Mouse (Mus musculus) midbrain, postnatal 0 days (tissue): Measurements from ENCODE around the gene Zfp451. TPM values are rescaled to one million over a fixed set of nuclear protein-coding genes. Genes with fewer than 3 reads are reported as not detected.

ENCODE experiments used
- ATAC-seq: fragments of 200-750 bp; cut with Nextera tagmentation; 2 replicates; pipeline ENCODE4 v1.8.0; 2017; ENCODE audit warnings: moderate number of reproducible peaks, mild to moderate bottlenecking, moderate TSS enrichment, moderate library complexity; ENCODE audit not compliant: low FRiP score
- DNase-seq: peaks from one replicate; pipeline ENCODE4 v3.0.0-alpha.2; 2015; ENCODE audit warnings: low spot score
- H3K27ac ChIP-seq: fragments of 300-500 bp; sonication (generic); 2 replicates; pipeline ENCODE4 v1.5.1; 2014; ENCODE audit warnings: low read depth, mild to moderate bottlenecking, low read length, mixed read lengths
- H3K27me3 ChIP-seq: fragments of 300-500 bp; sonication (generic); 2 replicates; pipeline ENCODE4 v1.6.1; 2014; ENCODE audit warnings: low read length, control low read depth, mixed read lengths; ENCODE audit not compliant: insufficient read depth
- H3K36me3 ChIP-seq: fragments of 300-500 bp; sonication (generic); 2 replicates; pipeline ENCODE4 v1.6.1; 2014; ENCODE audit warnings: low read length, control low read depth, mixed read lengths; ENCODE audit not compliant: insufficient read depth
- H3K4me1 ChIP-seq: fragments of 300-500 bp; sonication (generic); 2 replicates; pipeline ENCODE4 v1.6.1; 2014; ENCODE audit warnings: mild to moderate bottlenecking, control low read depth, antibody characterized with exemption, low read length, mixed read lengths; ENCODE audit not compliant: insufficient read depth
- H3K4me2 ChIP-seq: fragments of 300-500 bp; sonication (generic); 2 replicates; pipeline ENCODE4 v1.6.1; 2014; ENCODE audit warnings: low read depth, mild to moderate bottlenecking, low read length, mixed read lengths; ENCODE audit not compliant: poor library complexity, severe bottlenecking
- H3K4me3 ChIP-seq: fragments of 300-500 bp; sonication (generic); 2 replicates; pipeline ENCODE4 v1.5.1; 2014; ENCODE audit warnings: low read depth, mild to moderate bottlenecking, low read length, moderate library complexity
- H3K9ac ChIP-seq: fragments of 300-500 bp; sonication (generic); replicated peaks from 2 replicates; pipeline ENCODE4 v1.6.1; 2014; ENCODE audit warnings: mild to moderate bottlenecking, low read length, moderate library complexity, mixed read lengths; ENCODE audit not compliant: poor library complexity, severe bottlenecking
- H3K9me3 ChIP-seq: fragments of 300-500 bp; sonication (generic); 2 replicates; pipeline ENCODE4 v1.6.1; 2016; ENCODE audit warnings: low read length, control low read depth
- CTCF ChIP-seq: IDR thresholded peaks from 2 replicates; pipeline ENCODE4 v1.5.1; 2016; ENCODE audit warnings: antibody characterized with exemption, mild to moderate bottlenecking
- WGBS: fragments of 180-500 bp; shearing (Covaris S2); extraction: QIAGEN DNeasy Blood & Tissue Kit; methylation state at CpG from one replicate; pipeline ENCODE4 v1.1.7; 2014; 5-methylcytosine and 5-hydroxymethylcytosine counted together
- polyA plus RNA-seq: library from polyadenylated mRNA; unstranded; fragments of >200 nt; fragmentation: Nextera tagmentation; extraction: Ambion mirVana; gene quantifications from 2 replicates; pipeline ENCODE4 v1.2.1, GENCODE M21; 2015
- total RNA-seq: library from RNA; depleted of rRNA; stranded (reverse); fragments of >200 nt; gene quantifications from 2 replicates; pipeline ENCODE4 v1.2.3, GENCODE M21; 2014

Gene Zfp451
- total and polyA plus RNA-seq, 2 experiments from 2014 or later, result 34.2 to 78.8 TPM

DNA sequence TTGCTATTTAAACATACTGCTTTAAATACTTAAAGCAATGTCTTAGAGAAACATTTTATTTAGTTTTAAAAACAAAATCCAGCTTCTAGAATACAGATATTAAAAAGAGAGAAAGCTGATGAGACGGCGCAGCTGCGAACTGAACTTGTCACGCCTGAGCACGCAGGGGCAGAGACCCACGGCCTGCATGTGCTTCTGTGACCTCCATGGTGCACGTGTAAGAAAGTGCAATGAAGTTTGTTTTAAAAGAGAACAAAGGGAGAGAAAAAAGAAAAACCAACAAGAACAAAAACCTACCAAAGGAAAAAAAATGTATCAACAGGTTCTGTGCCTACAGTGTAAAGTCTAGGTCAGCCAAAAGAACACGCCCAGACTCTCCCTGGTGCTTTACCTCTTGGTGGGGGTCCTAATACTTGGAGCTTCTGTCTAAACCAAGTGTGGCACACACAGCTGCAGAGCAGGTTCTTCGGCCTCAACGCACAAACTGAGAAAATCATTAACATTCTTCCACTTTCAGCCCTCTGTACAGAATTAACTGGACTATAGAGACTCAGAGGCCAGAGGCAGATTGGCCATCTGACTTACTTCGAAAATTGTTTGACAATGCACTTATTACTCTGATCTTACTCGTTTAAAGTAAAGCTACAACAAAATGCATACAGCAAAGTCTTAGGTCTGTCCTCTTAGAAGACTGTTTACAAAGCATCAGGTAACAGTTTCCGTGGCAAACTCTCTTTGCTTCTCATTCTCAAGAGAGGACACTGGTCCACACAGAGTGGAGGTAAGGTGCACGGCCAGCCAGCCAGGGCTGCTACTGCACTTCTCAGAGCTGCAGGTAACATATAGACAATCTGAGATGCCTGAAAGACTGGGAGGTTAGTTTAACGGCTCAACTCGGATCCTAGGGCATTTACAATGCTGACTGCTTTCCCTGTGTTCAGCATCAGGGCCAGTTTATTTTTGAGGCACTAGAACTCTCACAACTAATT is 47.6 kb downstream of the Zfp451 start:
- no peak overlapping the region for H3K4me3 ChIP-seq
- H3K27me3 ChIP-seq, result no peaks in the 10 kb centered on the region
- H3K36me3 ChIP-seq, result peaks cover 10% of the 10 kb centered on the region; the same call in 1 of the 2 replicates
- H3K4me1 ChIP-seq, result no peaks in the 10 kb centered on the region
- no peak overlapping the region for H3K9ac ChIP-seq
- TF ChIP-seq CTCF, result no peak
- ATAC-seq, result no peak
- no peaks in the 10 kb centered on the region for H3K9me3 ChIP-seq
- no peak overlapping the region for H3K4me2 ChIP-seq
- no peak overlapping the region for H3K27ac ChIP-seq
- DNase-seq, result no peak
- WGBS, result 79% methylated on average over 16 of the region's 16 CpGs

DNA sequence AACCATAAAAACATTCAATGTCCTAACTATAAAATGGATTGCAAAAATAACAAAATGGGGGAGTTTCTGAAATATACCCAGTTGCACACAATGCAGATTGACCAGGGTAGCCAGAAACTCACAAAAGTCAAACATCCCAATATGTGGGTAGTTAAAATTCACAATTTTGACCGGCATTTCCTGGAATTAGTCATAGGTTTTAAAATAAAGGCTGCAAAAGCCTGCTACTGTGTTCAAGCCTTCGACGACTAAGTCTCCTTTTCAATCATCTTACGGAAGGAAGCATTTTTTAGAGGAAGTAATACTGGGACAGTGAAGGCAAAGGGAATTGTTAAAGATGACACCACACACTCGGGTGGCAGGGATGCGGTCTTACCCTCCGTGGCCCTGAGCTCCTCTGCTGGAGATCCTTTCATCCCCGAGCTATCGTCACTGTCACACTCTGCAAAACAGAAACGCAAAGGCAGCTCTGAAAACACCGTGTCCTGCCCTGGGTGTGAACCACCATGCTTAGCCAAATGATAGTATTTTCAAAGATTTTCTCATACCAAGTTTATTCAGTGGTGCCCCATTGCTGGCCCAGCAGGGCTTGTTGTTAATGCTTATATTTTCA is 48.8 kb downstream of the Zfp451 start:
- H3K27me3 ChIP-seq, result no peaks in the 10 kb centered on the region
- H3K9ac ChIP-seq, result no peak overlapping the region
- no peak for TF ChIP-seq CTCF
- H3K36me3 ChIP-seq, result 0 out of 2 replicates have a peak, but pooled peaks cover 5% of the 10 kb centered on the region
- DNase-seq (no peak), ATAC-seq (no peak)
- no peaks in the 10 kb centered on the region for H3K4me1 ChIP-seq
- no peak overlapping the region for H3K4me2 ChIP-seq
- 84% methylated on average over 11 of the region's 11 CpGs for WGBS
- H3K27ac ChIP-seq, result no peak overlapping the region
- H3K9me3 ChIP-seq, result no peaks in the 10 kb centered on the region
- no peak overlapping the region for H3K4me3 ChIP-seq

DNA sequence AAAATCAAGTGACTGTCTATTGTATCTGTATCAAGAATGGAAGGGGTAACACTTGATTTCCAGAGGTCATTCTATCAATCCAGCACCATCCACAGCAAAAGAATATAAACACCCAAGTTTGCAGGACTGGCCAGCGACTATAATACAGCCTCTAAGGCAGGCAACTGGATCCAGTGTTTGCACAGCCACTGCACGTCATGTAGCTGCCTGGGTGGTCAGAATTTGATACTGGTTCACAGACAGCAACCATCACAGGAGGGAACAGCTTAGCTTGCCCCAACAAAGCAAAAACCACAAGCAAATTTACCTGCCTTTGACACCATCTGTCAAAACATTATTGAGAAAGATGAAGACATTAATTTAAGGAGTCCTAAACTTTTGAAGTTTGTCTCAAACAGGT is 50.6 kb downstream of the Zfp451 start:
- Histone ChIP-seq H3K27me3 (no peaks in the 10 kb centered on the region), H3K4me1 (no peaks in the 10 kb centered on the region), H3K36me3 (no peaks in the 10 kb centered on the region), H3K4me2 (no peak overlapping the region), H3K9ac (no peak overlapping the region), H3K4me3 (no peak overlapping the region), H3K9me3 (no peaks in the 10 kb centered on the region), H3K27ac (no peak overlapping the region)
- WGBS, result 75% methylated on average over 2 of the region's 2 CpGs
- ATAC-seq (no peak), DNase-seq (no peak)
- TF ChIP-seq CTCF, result no peak

DNA sequence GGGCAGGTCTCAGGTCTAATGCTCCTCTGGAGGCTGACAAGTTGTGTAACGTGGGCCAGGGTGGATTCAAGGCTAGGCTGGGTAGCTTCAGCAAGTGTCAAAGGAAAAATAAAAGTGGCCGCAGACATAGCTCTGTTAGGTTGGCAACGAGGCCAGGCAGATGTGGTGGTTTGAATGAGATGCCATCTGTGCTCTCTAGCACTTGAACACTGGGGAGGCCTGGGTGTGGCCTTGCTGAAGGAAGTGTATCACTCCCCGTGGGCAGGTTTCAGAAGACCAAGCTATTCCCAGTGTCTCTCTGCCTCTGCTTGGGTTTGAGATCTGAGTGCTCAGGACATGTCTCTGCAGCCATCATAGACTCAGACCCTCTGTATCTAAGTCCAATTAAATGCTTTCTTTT is 55.9 kb downstream of the Zfp451 start:
- no peak overlapping the region for H3K27ac ChIP-seq
- TF ChIP-seq CTCF, result no peak
- H3K36me3 ChIP-seq, result no peaks in the 10 kb centered on the region
- no peak overlapping the region for H3K9ac ChIP-seq
- ATAC-seq (no peak), DNase-seq (no peak)
- H3K4me2 ChIP-seq, result no peak overlapping the region
- no peak overlapping the region for H3K4me3 ChIP-seq
- WGBS, result 57% methylated on average over 4 of the region's 4 CpGs
- H3K27me3 ChIP-seq, result no peaks in the 10 kb centered on the region
- no peaks in the 10 kb centered on the region; the same call in 1 of the 2 replicates for H3K4me1 ChIP-seq
- no peaks in the 10 kb centered on the region for H3K9me3 ChIP-seq

DNA sequence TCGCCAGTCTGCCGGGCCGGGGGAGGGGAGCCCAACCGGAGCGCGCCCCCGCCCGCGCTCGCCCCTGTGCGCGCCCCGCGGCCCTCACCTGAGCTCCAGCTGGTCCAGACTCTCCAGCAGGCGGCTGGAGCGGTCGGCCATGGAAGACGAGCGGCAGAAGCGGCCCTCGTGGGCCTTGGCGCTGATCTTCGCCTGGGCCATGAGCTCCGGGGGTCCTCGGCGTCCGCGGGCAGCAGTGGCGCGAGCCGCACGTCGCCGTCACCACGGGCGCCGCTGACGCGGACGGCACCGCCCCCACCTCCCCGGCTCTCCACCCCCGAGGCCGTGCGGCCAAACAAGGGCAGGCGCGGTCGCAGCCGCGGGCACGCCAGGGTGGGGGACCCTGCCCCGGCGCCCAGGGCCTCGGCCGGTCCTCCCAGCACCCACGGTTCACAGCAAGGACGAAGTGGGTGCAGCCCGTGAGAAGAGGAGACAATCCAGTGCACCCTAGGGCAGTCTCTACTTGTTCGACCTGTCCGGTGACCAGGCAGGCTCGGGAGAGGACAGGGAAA is 56.8 kb downstream of the Zfp451 start, which contains the start of gene Bag2:
Bag2 (minus strand) TSS at position 305 of the 551 bp plus-strand sequence.
- ATAC-seq, result peak; percentile 82
- Histone ChIP-seq H3K4me3 (peak within 1 kb of the TSS; percentile 65), H3K27ac (peak within 1 kb of the TSS; percentile 59; the same call in 1 of the 2 replicates), H3K27me3 (no peaks in the 10 kb centered on the region), H3K36me3 (no peaks in the 10 kb centered on the region), H3K9ac (peak within 1 kb of the TSS; percentile 80), H3K4me1 (no peaks in the 10 kb centered on the region; the same call in 1 of the 2 replicates), H3K4me2 (peak within 1 kb of the TSS; percentile 93), H3K9me3 (no peaks in the 10 kb centered on the region)
- 1% methylated on average over 53 of the region's 61 CpGs for WGBS
- peak; percentile 47 for DNase-seq
- peak; percentile 47 for TF ChIP-seq CTCF
